Mouse (Mus musculus): ENCODE measurements around the gene 9130409I23Rik.

9130409I23Rik gene

DNA sequence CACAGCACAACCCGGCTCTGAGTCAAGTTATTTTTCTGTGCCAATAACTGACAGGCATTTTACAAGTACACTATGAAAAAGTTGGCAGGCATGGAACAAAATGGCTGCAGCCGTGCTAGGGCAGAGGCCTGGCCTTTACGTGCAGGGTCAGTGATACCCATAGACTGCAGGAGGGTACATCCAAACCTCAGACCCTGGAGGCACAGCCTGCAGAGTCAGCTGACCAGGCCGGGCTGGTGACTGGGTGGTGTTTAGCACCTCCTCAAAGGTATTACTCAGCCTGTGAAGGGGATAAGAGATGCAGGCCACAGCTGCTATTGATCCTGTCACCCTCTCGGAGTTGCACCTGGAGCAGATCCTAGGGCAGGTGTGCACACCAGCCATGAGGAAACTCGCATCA is at the start of gene 9130409I23Rik:
Gene 9130409I23Rik (plus strand): TSS at position 301 of the 400 bp plus-strand sequence.
- DNase-seq, result no peak

DNA sequence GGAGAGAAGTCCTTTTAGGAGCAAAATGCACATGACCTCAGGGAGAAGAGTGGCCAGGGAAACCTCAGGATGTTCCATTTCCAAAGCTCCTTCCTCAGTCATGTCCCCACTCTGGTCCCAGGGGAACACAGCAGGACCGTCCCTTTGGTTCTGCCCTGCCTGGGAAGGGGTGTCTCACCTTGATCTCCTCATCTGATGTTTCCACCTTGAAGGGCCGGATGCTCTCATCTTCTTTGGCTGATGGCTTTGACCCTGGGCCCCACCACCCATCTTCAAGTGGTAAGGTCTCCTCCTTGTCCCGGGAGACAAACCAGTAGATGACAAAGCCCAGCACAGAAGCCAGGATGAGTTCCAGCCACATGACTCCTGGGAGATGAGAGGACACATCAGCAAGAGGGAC is 49.4 kb upstream of the 9130409I23Rik start:
- DNase-seq, result no peak

DNA sequence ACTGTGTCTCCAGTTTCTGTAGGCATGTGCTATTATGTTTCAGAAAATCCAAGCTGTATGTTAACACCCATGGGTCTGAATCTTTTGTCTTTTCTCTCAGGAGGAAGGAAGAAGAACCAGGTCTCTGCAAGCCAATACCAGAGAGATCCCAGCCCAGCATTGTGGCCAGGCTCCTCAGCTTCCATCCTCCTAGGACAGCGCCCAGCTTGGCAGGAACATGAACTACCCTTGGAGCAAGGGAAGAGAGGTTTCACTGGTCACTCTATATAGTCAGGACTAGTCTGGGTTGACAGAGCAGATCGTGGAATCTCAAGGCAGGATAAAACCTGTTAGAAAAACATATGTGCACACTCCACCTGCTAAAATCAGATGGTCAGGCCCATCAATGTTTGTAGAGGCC is 47.2 kb upstream of the 9130409I23Rik start:
- no peak for DNase-seq

DNA sequence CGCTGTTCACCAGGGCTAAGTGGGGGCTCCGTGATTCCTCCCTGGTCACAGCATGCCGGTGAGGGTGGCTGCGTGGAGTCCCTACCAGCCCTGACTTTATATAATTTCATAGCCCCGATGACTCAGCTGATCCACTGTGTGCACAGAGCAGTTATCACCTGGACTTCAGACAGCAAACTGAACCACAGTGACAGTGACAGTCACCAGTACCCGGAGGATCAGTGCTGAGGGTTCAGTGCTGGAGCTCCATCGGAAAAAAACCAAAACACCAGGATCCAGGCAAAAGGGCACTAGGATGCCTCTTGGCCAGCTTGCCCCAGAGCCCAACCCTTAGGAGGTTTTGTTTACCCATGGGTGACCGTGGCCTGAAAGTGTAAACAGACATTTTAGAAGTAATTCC is 45.7 kb upstream of the 9130409I23Rik start:
- no peak for DNase-seq

DNA sequence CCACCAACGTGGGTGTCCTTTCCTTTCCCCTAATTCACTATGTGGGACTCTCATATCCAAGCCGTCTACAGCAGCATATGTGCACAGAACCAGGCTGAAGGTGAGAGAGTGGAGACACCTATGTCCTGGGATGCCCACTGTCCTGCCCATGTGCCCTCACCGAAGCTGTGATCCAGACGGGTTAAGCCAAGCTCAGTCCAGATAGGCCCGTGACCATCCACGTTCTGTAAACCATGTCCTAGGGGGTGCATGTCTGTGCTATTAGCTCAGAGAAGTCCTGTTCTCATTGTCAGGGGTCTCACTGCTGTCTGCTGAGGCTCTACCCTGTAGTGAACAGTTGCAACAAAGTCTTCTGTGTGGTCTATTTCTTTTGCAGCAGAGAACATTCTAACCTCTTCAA is 43.2 kb upstream of the 9130409I23Rik start:
- DNase-seq, result no peak

DNA sequence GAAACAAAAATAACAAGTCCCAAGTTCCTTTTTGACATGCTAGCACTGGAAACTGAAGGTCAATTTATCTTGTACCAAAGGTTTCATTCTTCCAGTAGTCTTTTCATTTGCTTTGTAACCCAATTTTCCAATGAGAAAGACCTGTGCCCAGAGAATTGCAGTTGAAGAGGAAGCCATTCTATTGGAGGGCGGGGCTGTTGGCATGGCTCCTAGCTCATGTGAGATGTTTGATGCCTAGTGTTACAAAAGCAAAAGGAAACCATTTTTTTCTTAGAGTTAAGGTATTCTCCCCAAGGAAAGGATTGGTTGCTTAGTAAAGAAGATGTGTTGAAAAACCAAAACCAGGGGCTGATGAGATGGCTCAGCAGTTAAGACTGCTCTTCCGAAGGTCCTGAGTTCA is 42.8 kb upstream of the 9130409I23Rik start:
- no peak for DNase-seq

DNA sequence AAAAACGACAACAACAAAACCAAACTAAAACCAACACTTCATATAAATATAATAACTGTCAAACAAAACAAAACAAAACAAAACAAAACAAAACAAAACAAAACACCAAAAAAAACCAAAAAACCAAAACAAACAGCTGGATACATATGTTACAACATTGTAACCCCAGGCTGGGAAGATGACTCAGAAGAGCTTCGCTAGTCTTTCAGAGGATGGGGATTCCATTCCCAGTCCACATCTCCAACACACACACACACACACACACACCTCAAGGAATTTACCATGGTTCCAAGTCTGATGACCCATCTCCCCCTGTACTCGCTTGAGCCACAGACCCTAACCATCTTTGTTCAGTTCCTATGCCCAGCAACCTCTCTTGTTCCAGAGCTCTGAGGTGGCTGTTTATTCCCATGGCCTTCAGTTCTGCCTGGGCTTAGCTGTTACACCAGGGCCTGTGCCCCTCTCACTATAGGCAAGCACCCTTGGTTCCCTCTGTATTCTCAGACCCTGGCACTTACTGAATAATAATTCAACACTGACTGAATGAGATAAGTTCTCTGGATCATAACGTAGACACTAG is 41.9 kb upstream of the 9130409I23Rik start:
- no peak for DNase-seq

DNA sequence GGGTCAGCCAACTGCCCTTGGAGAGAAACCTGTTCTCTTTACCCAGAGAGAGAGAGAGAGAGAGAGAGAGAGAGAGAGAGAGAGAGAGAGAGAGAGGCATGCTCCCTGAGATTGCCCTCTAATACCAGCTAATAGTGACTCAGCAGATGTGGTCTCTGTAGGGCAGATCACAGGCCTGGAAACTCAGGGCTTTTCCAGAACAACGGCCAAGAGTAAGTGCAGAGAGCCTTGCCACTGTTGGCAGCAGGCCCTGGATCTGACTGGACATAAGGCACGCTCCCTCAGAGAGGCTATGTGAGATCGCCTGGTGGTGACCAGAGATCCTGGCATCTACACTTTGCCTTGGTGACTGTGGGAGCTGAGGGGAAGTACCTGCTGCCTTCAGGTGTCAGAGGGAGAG is 41.3 kb upstream of the 9130409I23Rik start:
- peak; percentile 63 to 64 for DNase-seq

DNA sequence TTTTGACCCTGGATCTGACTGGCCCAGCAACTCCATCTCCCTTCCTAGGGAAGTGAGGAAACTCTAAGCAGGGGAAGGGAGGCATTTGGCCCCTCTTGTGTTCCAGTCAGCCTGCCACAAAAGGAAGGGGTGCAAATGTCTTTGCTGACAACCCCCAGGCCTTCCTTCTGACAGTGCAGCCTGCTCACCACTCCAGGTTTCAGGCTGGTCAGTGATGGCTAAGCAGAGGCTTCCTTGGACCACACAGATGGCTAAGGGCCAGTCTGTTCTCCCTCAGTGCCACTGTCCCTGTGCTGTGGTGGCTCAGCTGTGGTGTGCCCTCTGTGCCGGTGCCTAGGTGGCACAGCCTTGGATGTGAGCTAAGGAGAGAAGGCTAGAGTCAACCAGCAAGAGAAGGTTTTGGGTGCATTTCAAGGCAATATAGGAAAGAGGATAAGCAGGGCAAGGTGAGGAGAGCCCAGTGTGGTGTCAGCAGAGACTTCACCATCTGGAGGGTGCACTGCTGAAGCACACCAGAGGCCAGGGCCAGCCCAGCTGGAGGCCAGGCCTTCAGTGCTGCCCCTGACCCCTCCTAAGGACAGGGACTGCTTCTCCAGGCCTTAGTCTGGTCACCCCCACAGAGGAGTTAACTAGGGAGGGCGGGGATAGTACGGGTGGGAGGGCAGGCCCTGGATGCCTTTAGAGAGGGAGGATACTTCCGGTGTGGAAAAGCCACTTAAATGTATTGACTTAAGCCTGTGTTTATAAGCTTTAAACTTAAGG is 40.7 kb upstream of the 9130409I23Rik start:
- no peak for DNase-seq

DNA sequence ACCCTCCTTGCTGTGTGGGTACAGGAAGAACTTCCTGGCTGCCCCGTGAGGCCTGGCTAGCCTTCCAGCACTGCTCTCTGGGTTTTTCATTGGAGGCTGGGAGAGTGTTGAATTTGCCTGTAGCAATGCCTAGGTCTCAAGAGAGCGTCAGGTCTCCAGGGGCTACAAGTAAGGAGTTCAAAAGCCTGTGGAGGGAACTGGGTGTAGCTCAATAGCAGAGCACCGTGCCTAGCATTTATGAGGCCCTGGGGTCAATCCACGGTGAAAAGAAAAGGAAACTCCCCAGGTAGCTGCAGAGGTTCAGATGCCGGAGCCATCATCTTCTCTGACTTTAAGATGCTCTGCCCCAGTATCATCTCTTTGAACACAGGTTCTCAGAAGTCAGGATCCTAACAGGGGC is 39.4 kb upstream of the 9130409I23Rik start:
- DNase-seq, result no peak

DNA sequence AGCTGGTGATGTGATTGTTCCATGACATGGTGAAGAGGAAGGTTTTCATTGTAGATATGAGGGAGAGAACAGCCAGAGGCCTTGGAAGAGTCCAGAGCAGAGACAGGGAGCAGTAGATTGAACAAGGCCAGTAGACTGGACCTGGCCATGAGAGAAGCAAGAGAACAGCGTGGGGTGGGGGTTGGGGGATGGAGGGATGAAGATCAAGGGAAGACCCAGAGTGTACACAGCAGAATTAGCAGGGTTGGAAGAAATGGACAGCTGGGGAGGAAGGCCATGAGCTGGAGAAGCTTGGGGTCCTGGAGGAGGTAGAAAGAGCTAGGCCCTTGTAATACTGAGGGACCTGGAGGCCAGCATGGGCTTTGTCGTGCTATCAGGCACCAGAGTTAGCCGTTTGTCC is 38.6 kb upstream of the 9130409I23Rik start:
- DNase-seq, result no peak

DNA sequence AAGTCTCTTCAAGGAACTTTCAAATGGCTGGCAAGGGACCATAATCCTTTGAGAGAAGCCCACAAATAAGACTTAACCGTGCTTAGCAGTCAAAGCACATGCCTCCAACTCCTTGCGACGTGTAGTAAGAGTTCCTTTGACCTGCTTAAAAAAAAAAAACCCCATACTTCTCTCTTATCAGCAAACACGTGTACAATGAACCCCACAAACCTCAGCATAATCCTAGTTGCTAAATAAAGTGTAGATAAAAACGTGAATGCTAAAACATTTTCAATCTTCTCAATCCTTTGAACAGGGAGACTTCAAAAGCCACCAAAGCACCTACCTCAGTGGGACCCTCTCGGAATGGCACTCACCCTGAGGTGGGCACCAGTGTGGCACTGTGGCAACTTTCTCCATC is 37.6 kb upstream of the 9130409I23Rik start:
- DNase-seq, result no peak

DNA sequence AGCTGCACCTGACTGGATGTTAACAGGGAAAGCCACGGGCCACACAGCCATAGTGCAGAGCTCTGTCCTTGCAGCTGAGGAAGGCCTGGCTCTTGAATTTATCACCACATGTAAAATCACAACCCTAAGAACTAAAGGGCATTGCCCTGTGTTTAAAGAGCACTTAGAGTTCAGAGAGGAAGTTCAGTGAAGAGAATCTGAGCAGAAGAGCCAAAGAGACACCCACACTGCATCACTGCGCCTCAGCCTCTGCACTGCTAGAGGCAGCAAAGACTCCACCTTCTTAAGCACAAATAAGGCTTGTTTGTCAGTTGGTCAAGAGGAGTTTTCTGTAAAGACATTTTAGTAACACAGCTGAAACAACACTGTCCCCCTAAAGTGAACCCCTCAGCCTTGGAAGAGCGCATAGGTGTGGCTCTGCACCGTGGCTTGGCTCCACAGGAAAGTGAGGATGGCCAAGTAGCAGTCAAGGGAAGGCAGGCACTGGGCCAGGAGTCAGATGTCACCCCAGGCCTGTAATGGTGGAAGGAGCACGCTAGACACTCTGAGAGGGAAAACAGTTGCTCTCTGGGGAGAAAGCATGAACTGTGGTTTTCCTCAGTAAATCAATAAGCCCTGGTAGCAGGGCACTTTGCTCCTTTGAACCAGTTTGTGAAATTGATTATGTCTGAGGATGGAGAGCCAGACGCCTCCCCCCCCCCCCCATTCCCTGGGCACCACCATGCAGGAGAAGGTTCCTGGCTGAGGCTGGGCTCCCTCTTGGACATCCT is 36.1 kb upstream of the 9130409I23Rik start:
- DNase-seq, result peak; percentile 65 to 74

DNA sequence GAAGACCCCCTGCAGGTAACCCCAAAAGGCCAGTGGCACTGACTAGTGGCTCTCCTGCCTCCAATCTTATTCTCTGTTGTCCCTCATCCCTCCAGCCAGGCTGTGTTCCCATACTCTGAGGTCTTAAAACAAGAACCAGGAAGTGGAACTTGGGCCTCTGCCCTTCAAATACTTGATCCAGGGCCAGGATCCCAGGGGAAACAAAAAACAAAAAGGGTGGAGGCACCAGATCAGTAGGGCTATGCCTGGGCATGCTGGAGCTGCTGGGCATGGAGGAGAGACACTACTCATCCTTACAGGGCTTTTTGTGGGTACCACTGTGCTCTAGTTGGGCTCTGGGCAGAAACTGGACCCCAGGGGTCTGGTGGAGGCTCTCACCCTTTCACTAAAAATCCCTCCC is 35.5 kb upstream of the 9130409I23Rik start:
- DNase-seq, result peak; percentile 28 to 45

DNA sequence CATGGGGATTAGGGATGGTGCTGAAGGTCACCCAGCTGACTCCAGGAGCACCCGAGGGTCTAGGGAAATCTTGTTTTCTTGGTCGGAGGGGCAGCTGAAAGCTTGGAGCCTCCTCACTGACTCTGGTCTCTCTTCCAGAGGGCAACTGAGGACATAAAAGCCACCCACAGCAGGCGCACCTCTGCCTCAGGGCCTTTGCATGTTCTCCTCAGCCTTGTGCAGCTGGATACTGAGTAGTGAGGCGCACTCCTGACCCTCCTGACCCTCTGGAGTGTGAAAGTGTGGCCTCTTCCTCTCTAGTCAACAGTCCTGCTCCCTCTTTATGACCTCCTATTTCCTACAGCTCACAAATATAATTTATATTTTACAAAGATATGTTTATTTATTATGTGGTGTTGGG is 35.0 kb upstream of the 9130409I23Rik start:
- DNase-seq, result peak in 1 of 2 experiments; percentile 14

DNA sequence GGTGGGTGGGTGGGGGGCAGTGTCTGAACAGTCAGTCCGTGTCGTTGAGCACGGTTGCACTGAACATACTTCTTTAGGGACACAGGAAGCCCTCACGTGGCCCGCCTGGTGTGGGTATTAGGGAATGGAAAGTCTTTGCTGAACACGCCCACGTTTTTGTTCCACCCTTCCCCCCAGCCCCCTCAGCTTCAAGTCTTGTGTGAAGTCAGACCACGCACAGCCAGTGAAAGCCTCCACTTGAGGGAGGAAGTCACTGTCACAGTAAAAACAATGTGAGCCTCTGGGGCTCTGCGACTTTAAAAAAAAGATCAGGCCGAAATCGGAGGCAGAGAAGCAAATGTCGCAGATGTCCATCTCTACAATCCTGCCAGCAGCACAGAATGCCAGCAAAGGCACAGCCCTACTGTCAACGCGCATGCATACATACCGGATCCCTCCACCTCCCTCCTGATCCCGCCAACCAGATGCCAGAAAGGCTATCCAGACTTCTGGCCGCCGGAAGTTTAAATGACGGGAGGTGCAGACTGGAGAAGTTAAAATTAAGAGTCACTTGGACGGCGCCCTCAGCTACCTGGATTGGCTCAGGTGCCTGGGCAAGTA is 34.4 kb upstream of the 9130409I23Rik start:
- peak; percentile 76 to 79 for DNase-seq

DNA sequence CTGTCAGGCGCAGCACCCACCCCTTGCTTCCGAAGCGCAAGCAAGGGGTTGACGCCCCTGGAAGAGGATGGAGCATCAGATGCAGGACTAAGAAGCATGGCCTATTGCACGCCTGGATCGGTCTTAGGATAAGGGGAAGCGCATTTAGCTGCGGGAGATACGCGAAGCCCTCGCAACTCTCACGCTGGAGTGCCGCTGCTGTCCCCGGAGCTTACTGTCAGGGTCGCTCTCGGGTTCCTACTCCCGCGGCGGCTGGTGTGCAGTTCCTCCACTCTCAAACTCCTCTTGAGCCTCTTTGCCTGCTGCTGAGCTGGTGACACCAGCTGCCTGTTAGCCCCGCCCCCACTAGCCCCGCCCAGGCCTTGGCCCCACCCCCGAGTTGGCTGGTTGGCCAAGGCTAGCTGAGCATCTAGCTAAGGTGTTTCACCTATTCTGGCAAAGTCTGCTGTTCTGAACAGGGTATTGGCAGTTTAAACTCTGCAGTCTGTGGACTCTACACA is 33.8 kb upstream of the 9130409I23Rik start:
- peak; percentile 86 to 88 for DNase-seq

DNA sequence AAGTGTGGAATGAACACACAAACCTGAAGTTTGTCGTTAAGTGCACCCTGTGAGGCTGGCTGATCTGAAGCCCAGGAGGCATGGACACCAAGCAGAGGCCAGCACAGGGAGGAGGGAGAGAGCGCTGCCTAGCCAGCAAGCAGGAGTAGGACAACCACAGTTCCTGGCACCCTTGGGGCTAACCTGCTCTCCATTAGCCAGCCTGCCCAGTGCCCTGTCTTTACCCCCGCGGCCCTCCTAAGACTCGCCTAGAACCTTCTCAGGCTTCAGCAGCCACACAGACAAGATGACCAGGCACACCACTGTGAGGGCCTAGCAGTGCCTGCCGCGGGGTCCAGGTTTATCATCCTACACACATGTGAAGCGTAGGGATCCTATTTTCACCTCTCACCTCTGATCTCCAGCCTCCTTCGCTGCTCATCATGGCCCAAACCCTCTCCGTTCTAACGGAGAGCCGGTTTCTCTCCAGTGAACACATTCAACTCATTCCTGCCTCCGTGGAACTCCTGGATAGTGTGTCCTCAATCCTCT is 33.1 kb upstream of the 9130409I23Rik start:
- DNase-seq, result peak in 1 of 2 experiments; percentile 17

DNA sequence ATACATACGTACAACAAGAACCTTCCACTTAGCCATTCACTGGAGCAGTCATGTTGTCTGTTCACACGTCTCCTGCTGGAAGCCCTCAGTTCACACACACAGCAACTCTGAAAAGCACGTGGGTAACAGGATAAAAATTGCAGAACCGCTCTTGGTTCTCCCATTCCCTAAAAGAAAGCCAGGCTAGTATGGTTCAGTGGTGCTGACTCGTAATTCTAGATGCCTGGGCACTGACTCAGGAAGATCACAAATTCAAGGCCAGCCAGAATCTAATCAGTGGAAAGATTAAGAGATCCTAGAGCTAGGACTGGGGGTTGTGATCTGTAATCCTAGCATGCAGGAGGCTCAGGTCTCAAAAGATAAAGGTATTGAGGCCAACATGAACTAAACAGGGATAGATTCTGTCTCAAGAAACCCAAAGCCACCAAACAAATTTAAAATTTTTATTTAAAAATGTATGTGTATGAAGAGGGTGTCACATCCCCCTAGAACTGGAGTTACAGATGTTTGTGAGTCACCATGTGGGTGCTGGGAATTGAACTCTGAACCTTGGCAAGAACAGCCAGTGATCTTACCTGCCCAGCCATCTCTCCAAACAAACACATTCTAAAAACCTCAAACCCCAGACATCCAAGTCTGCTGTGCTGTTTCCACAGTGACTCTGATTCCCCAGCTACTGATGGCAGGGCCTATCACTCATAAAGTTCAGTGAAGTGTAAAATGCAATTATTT is 30.1 kb upstream of the 9130409I23Rik start, which contains the start of gene Ephx1:
Gene Ephx1 (minus strand): TSS at position 149 of the 732 bp plus-strand sequence.
- no peak for DNase-seq

DNA sequence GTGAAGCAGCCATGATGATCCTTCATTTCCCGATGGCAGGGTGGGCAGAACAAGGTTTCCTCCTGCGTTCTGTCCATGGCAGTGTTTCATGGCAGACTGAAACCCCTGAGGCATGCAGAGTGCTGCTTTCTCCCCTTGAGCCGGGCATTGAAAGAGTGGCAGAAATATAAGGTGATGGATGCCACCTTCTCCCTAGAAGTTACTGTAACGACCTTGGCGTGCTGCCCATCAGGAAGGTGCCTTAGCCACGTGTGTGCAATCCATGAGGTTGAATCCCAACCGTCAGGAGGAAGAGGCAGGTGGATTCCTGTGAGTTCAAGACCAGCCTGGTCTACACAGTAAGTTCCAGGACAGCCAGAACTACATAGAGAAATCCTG is 29.6 kb upstream of the 9130409I23Rik start:
- DNase-seq, result no peak

DNA sequence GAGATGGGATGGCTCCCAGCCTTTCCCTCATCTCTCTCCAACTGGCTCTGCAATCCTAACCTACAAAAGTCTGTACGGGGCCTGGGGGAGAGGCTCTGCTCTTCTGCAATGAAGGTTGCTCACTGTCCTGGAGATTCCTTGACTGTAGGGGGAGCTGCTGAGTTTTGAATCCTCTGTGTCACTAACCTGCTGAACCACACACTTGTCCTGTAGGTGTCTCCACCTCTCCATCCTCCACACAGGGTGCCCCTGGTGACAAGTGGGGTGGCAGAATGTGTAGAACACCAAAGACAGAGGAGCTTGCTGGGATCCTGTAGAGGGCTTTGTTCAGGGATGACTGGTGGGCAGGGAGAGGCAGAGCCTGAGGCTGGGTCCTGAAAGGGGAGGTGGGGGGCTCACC is 28.8 kb upstream of the 9130409I23Rik start:
- DNase-seq, result peak; percentile 77 to 82
